Mouse (Mus musculus) brain, embryonic 18.5 days (tissue): ENCODE measurements around the gene Anapc15-ps.

Experiments
- DNase-seq: peaks from one replicate; pipeline ENCODE4 v3.0.0-alpha.2; 2012; ENCODE audit warnings: low read depth, low spot score

Gene Anapc15-ps

GRCm38 (mm10) chr10:95669034-95669433, 4.2 kb downstream of the Anapc15-ps start:
- DNase-seq = no peak

- DNase-seq = no peak
Observed at GRCm38 (mm10) chr10:95667371-95668030, 5.8 kb downstream of the Anapc15-ps start.

GRCm38 (mm10) chr10:95666791-95667190, 6.5 kb downstream of the Anapc15-ps start:
- no peak for DNase-seq

- no peak for DNase-seq
Observed at GRCm38 (mm10) chr10:95665426-95665990, 7.7 kb downstream of the Anapc15-ps start.

GRCm38 (mm10) chr10:95664613-95665012, 8.6 kb downstream of the Anapc15-ps start:
- DNase-seq = no peak

- DNase-seq = no peak
Observed at GRCm38 (mm10) chr10:95660356-95660755, 12.9 kb downstream of the Anapc15-ps start.

- DNase-seq = no peak
Observed at GRCm38 (mm10) chr10:95659471-95660150, 13.6 kb downstream of the Anapc15-ps start.

GRCm38 (mm10) chr10:95658836-95659343, 14.4 kb downstream of the Anapc15-ps start:
- no peak for DNase-seq

GRCm38 (mm10) chr10:95656236-95657225, 16.7 kb downstream of the Anapc15-ps start:
- no peak for DNase-seq

- no peak for DNase-seq
Observed at GRCm38 (mm10) chr10:95652131-95652530, 21.1 kb downstream of the Anapc15-ps start.

- DNase-seq = no peak
Observed at GRCm38 (mm10) chr10:95648326-95648888, 24.8 kb downstream of the Anapc15-ps start.

- DNase-seq = no peak
Observed at GRCm38 (mm10) chr10:95647128-95647527, 26.1 kb downstream of the Anapc15-ps start.

- DNase-seq = no peak
Observed at GRCm38 (mm10) chr10:95646576-95646975, 26.7 kb downstream of the Anapc15-ps start.

GRCm38 (mm10) chr10:95643696-95644360, 29.4 kb downstream of the Anapc15-ps start:
- DNase-seq = no peak

GRCm38 (mm10) chr10:95643042-95643441, 30.2 kb downstream of the Anapc15-ps start:
- no peak for DNase-seq

GRCm38 (mm10) chr10:95641335-95641734, 31.9 kb downstream of the Anapc15-ps start:
- no peak for DNase-seq

GRCm38 (mm10) chr10:95639429-95639828, 33.8 kb downstream of the Anapc15-ps start:
- DNase-seq = no peak

GRCm38 (mm10) chr10:95634751-95635150, 38.5 kb downstream of the Anapc15-ps start:
- DNase-seq = no peak

- DNase-seq = no peak
Observed at GRCm38 (mm10) chr10:95634261-95634660, 39.0 kb downstream of the Anapc15-ps start.

GRCm38 (mm10) chr10:95631568-95631967, 41.7 kb downstream of the Anapc15-ps start:
- no peak for DNase-seq
